In genomic region chr6:53477501-53477900, GRCm38 (mm10) we compare ENCODE assay signal across 15 mouse cellular contexts.
"Had no signal": no experiment of that assay in that cellular context is flagged by ENCODE, and none has a peak within 500 bp of the region (broad histone marks: within the 10 kb centered on the region; RNA-seq: fewer than 3 reads in every experiment).

No protein-coding gene starts in this region.

- H3K4me1 ChIP-seq: neural tube, embryonic 15.5 days; stomach, embryonic 15.5 days had no signal

- H3K4me3 ChIP-seq: neural tube, embryonic 15.5 days; stomach, embryonic 15.5 days had no signal

- H3K27ac ChIP-seq: neural tube, embryonic 15.5 days; stomach, embryonic 15.5 days; stomach, postnatal 0 days had no signal

- H3K9me3 ChIP-seq: neural tube, embryonic 15.5 days; stomach, embryonic 15.5 days had no signal

- H3K27me3 ChIP-seq: neural tube, embryonic 15.5 days; stomach, embryonic 15.5 days had no signal

- H3K9ac ChIP-seq: neural tube, embryonic 15.5 days; stomach, embryonic 15.5 days had no signal

- H3K36me3 ChIP-seq: neural tube, embryonic 15.5 days; stomach, embryonic 15.5 days had no signal

- H3K4me2 ChIP-seq: neural tube, embryonic 15.5 days; stomach, embryonic 15.5 days had no signal

- DNase-seq: retina, postnatal 1 day; right cerebral cortex, adult 18-20 months; right cerebral cortex, postnatal 14 days; right cerebral cortex, postnatal 25 days; right cerebral cortex, postnatal 4 days; spleen, adult 18-20 months; thymus, adult 18-20 months; thymus, adult 2 months; thymus, postnatal 14 days; thymus, postnatal 25 days; thymus, postnatal 36 days; thymus, postnatal 4 days had no signal
